In the genomic region with DNA sequence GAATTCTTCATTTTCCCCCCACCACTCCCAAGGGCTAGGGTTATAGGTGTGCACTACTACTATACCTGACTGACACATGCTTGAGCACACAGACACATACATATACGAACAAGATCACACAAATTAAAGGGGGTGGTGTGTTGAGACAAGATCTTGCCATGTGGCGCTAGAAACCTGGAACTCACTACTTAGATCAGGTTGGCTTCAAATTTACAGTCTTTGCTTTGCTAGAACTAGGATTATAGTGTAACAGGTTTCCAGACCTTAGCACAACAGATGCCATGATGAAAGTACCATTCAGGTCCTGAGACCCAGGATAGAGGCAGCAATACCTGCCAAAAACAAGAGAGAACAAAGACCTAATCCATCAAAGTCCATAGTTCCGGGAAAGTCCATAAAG, we compare ENCODE assay signal across 17 mouse cellular contexts.
"Had no signal": no experiment of that assay in that cellular context is flagged by ENCODE, and none has a peak within 500 bp of the region (broad histone marks: within the 10 kb centered on the region; RNA-seq: fewer than 3 reads in every experiment).

No protein-coding gene starts in this region.

- DNase-seq: retina, postnatal 1 day; right cerebral cortex, adult 18-20 months; right cerebral cortex, postnatal 14 days; right cerebral cortex, postnatal 25 days; right cerebral cortex, postnatal 4 days; spleen, adult 18-20 months; thymus, adult 18-20 months; thymus, adult 2 months; thymus, postnatal 14 days; thymus, postnatal 25 days; thymus, postnatal 36 days; thymus, postnatal 4 days had no signal

- H3K36me3 ChIP-seq: neural tube, embryonic 12.5 days; neural tube, embryonic 15.5 days; stomach, embryonic 15.5 days had no signal

- H3K4me3 ChIP-seq: neural tube, embryonic 12.5 days; neural tube, embryonic 13.5 days; neural tube, embryonic 15.5 days; stomach, embryonic 15.5 days had no signal

- H3K9ac ChIP-seq: neural tube, embryonic 12.5 days; neural tube, embryonic 13.5 days; neural tube, embryonic 15.5 days; stomach, embryonic 15.5 days had no signal

- H3K9me3 ChIP-seq: neural tube, embryonic 12.5 days; neural tube, embryonic 13.5 days; neural tube, embryonic 15.5 days; stomach, embryonic 15.5 days had no signal

- H3K4me2 ChIP-seq: neural tube, embryonic 12.5 days; neural tube, embryonic 13.5 days; neural tube, embryonic 15.5 days; stomach, embryonic 15.5 days had no signal

- H3K27me3 ChIP-seq: neural tube, embryonic 12.5 days; neural tube, embryonic 13.5 days; neural tube, embryonic 15.5 days; stomach, embryonic 15.5 days had no signal

- H3K27ac ChIP-seq: neural tube, embryonic 12.5 days; neural tube, embryonic 13.5 days; neural tube, embryonic 15.5 days; stomach, embryonic 15.5 days; stomach, postnatal 0 days had no signal
